Mouse (Mus musculus) right cerebral cortex, postnatal 14 days (tissue): ENCODE measurements around the gene Treh.

Source experiments
- DNase-seq: peaks from one replicate; pipeline ENCODE4 v3.0.0; 2022

Treh gene

DNA sequence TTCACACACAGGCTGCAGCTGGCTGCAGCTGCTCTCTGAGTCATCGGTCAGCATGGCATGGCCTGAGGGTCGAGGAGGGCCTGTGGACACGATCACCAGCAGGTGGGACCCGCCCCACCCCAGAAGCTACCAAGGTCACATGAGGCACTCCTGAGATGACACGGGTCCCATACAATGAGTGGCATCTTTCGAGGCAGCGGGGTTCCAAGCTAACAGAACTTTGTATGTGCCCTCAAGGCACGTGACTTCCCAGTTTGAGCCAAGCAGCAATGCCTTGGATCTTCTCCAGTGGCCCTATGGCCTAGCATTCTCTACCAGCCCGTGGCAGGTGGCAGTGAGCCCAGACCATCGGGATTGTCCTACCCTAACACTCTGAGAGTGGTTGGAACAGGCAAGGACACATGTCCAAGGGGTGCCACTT, 44.8 kb downstream of the Treh start:
- no peak for DNase-seq

- DNase-seq: no peak
Measured at GRCm38 (mm10) chr9:44718937-44719631, 46.1 kb downstream of the Treh start.

DNA sequence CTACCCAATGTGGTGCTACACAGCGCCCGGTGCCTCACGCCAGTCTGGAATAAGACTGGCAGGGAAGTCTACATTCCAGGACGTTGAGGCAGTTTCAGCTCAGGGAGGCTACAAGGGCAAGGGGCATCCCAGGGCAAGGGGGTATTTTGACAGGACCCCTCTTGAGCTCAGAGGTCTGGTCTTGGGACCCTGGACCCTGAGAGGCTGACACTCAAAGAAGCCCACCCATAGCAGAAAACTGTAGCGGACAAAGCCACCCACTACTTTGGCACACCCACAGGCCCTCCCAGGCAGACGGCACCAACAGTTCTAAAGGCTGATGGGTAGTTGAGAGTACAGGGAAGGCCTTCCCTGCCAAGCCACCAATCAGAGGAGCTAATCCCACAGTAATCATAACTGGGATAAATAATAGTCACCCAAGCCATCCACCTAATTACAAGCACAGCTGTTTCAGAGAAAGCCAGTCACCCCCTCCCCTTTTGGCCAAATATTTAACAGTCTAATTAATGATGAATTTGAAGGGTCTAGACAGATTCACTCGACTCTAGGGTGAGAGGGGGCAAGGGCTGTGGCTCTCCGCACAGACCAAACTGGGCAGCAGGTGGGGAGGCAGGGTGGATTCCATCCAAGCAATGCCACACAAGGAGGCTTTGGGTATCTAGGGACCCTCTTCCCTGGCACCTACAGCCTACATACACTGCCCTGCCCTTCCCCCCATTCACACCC, 46.8 kb downstream of the Treh start:
- no peak for DNase-seq

DNA sequence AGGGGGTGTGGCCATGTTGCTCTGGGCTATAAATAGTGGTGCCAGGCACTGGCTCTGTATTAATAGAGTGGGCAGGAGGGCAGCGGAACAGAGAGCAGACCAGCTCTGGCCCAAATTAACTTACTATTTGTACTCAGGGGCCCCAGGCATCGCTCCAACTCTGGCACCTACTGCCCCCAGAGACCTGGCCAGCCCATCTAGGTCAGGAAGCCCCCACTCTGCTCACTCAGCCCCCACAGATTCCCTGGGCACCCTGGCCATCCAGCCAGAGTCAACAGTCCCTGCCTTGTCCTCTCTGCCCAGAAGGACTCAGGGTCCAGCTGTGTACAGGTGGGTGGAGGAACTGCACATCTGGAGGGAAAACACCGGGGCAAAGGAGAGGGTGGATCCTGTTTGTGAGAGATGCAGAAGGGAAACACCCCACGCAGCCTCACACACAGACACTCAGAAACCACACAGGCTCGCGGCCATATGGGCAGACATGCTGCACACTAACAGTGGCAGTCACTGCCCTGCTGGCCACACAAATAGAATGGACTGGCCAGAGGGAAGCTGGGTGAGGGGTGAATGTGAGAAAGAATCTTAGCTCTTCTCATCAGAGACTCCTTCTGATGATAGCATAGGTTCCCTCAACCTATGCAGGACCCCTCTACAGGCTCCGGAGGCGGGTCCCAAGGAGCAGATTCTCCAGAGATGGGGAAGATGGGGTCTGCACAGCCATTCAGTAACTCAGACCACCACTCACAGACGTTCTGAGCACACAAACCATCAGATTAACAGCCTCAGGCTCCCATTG, 47.5 kb downstream of the Treh start:
- DNase-seq: no peak

DNA sequence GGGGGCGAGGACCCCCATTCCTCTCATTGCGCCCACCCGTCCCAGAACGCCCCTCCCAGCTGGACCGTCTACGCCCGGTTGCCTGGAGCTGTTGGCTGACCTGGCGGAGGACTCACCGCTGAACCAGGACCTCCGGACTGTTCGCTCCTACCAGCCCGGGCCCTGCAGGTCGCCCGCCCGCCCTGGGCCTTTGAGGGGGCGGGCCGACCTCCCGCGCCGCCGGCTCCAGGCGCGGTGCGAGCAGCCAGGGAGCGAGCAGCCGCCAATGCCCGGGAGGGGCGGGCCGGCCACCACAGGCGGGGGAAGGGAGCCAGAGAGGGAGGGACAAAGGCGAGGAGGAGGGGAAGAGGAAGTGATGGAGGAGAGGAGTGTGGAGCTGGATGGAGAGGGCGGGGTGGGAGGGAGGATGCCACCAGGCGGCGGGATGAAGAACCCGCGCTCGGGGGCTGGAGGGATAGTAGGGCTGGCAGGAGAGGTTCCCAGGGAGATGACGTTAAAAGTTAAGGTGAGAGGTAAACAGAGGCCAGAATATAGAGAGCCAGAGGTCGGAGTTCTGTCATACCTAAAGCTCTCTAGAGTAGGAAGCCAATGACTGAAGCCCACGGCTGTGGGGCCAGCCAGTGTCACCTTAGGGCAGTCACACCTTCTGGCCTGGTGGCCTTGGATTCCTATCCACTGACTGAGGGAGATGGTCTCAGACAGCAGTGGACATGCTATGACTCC, 48.3 kb downstream of the Treh start:
- peak; percentile 79 for DNase-seq

GRCm38 (mm10) chr9:44721877-44722186, 48.8 kb downstream of the Treh start:
- DNase-seq: no peak

DNA sequence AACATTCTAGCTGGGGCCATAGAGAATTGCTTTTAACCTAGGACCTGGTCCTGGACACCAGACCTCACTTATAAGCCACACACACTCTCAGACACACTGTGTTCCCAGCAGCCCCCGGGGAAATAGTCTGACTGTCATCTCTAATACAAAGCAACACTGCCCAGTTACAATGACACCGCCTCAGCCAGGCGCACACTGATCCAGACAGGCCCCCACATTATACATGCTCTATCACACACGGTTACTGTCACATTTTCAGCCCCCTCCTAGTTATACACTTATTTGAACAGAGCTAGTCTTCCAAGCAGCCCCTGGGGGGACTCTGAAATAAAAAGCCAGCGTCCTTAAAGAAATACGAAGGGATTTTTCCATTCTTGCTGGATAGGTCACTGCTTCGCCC, 49.5 kb downstream of the Treh start:
- DNase-seq: no peak

- DNase-seq: no peak
Measured at GRCm38 (mm10) chr9:44723008-44723407, 50.0 kb downstream of the Treh start.

DNA sequence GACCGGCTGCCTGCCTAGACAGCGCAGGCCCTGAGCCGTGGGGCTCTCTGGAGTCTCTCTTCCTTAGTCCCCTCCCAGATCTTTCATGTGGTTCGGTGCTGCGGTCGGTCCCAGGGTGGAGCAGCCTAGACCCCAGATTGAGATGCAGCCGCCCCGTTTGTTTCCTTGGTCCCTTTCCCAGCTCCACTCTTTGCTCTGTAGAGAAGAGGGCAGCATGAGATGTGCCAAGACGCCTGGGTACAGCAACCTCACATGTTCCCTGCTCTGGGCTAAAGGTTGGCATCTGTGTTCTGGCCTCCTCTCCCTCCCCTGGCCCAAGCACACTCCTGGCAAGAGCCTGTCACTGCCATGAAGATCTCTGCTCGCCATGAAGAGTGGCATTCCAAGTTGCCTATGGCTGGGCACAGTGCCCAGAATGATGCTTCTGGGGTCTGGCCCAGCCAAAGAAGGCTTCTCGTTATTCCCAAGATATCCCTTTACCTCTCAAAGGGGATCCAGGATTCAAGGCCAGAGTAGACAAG, 50.5 kb downstream of the Treh start:
- no peak for DNase-seq

- DNase-seq: peak; percentile 46
Measured at GRCm38 (mm10) chr9:44724223-44724622, 51.2 kb downstream of the Treh start.

GRCm38 (mm10) chr9:44724665-44725064, 51.6 kb downstream of the Treh start:
- DNase-seq: no peak

DNA sequence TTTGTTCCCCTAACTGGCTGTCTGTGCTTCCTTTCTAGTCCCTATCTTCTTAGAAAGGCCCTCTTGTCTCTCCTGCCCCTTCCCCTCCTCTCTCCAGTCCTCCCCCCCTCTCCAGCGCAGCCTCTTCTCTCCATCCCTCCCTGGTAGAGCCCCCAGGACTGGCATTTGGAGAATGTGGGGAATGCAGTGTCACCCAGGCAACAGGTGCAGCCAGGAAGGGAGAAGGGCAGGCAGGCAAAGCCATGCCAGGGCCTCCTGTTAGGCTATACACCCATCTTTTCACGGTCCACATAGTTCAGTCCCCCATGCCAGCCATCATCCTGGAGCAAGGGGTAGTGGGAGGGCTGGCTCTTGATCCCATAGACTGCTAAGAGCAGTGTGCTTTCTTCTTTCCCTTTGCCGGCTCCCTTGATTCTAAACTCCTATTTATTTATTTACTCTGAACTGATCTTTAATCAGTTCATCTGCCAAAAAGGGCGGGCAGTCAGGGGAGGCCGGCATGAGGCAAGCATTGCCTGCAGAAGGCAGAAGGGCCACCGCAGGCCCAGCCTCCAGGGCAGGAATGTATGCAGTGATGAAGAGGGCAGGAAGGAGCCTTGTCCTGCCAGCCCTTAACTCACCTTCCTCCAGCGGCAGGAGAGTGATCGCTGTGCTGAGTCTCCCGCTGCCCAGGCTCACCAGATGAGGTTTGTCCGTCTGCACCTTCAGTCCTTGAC, 53.6 kb downstream of the Treh start:
- DNase-seq: no peak

DNA sequence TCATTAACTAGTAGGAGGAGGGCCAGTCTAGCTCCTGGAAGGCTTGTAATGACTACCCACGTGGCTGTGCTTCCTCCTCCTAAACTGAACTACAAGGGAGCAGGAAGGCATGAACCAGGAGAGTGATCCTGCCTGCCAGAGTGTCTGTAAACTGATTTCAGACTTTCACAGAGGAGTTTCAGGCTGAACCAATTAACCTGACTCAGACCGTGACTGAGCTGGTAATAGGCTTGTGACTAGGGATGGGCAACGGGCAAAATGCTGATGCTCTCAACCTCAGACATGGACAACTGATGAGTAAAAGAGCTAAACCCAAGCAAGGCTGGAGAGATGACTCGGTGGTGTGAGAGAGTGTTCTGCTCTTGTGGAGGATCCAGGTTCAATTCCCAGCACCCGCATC, 54.4 kb downstream of the Treh start:
- DNase-seq: no peak

- DNase-seq: no peak
Measured at GRCm38 (mm10) chr9:44732130-44732549, 59.1 kb downstream of the Treh start.

- DNase-seq: no peak
Measured at GRCm38 (mm10) chr9:44732921-44733530, 60.0 kb downstream of the Treh start.

DNA sequence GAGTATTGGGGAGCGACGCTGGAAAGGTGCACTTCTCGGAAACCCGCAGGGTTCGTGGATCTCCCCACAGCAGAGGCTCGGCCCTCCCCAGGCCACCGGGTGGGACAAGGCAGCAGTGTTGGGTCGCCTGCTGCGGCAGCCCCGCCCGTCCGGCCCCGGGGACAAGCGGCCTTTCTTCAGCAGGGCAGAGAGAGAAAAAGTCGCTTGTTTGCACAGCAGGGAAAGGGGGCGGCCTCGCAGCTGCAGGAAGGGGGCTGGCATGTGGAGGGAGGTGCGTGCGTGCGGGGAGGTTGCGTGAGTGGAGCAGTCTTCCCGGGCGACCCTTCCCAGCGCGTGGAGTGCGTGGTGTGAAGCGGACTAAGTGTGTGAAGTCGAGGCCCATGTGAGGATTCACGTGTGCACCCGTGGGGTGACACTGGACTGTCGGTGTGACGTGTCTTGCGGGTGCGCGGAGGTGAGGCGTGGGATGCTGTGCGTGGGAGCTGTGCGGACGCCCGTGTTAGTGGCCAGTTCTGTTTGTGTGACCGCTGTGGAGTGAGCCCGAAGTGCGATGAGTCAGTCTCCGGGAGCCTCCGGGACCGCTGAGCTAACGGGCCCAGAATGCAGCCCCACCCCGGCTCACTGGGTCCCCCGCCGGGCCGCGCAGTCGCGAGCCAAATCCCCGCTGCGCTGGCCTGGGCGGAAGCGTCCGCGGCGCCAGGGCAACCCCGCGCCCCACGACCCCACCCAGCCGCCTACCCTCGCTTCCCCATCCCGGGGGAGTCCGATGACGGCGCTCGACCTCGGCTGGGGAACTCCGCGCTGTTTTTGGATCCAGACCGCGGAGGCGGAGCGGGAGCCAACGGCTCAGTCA, 60.9 kb downstream of the Treh start:
- DNase-seq: peak; percentile 53

DNA sequence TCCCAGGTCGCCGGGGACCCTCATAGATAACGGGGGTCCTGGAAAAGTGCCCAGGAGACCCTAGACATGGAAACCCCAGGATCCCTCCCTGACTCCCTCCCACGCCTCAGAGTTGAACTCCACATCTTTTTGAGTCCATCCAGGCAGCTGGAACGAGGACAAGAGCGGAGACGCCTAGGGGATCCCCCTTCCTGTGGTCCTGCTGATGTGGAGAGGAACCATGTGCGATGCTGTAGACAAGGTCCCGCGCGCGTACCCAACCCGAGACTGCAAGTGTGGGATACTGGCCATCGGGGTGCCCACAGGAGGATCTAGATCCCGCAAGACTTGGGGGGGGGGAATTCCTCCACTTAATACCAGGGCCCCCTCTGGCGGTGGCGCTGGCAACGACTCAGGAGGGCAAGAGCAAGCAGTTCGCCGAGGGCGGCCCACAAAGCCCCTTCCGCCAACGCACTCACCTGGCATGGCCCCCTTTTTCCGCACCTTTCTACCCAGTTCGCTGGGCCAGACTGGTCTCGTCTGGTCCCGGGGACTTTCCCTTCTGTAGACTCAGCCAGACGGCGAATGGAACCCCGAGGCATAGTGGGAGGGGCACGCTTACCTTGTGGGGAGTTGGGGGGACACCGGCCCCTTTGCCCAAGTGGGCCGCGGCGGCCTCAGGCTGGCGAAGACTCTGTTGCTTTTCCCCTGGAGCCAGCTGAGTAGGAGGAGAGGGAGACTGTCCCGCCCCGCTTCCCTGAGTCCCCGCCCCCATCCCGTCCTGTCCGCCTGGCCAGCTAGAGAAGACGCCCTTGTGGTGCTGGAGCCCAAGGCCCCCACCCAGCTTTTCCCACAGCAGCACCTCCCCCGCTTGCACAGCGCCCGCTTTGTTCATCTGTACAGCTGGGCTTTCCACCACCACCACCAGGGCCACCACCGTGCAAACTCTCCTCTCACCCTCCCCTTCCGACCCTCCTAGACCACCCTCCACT, 61.8 kb downstream of the Treh start, which contains the start of gene Phldb1:
Phldb1 (minus strand) TSS at position 675 of the 971 bp plus-strand sequence.
- peak; percentile 69 for DNase-seq

DNA sequence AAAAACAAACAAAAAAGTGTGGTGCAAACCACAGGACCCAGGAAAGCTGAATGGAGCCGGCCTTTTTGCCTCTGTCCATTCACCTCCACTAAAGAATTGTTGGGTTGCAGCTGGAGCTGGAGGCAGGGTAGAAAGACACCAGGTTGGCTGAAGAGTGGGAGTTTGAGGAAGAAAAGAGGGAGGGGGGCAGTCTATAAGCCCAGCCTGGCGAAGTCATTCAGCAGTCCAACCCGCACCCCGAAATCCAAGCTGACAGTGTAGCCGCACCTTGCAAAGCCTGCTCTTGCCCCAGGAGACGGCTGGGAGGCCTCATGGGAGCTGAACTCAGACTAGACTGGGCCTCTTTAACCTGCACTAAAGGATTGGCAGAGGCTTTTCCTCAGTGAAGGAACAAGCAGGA, 62.9 kb downstream of the Treh start:
- no peak for DNase-seq
